Mouse (Mus musculus): ENCODE data around the gene Vgll2. TPM values are rescaled to one million over a fixed set of nuclear protein-coding genes. Genes with fewer than 3 reads are reported as not detected.

The Vgll2 gene
- polyA plus RNA-seq (2012; rRNA removed; ENCODE audit: low replicate concordance) = not detected in 2 replicates

GRCm38 (mm10) chr10:52022413-52023212 lies at the start of gene Vgll2:
Gene Vgll2, plus strand, starts transcription at chr10:52022502.

Other genes with a start within 250 kb of the Vgll2 start
- gene Ros1, start 172.7 kb downstream of the Vgll2 start, polyA plus RNA-seq (2012; rRNA removed; ENCODE audit: low replicate concordance) = 0.04 and 0.25 TPM in 2 replicates
- 19.1 and 19.9 TPM in 2 replicates for gene Dcbld1, start 211.1 kb downstream of the Vgll2 start, polyA plus RNA-seq (2012; rRNA removed; ENCODE audit: low replicate concordance)